ENCODE assay signal across 7 mouse cellular contexts in the genomic region with DNA sequence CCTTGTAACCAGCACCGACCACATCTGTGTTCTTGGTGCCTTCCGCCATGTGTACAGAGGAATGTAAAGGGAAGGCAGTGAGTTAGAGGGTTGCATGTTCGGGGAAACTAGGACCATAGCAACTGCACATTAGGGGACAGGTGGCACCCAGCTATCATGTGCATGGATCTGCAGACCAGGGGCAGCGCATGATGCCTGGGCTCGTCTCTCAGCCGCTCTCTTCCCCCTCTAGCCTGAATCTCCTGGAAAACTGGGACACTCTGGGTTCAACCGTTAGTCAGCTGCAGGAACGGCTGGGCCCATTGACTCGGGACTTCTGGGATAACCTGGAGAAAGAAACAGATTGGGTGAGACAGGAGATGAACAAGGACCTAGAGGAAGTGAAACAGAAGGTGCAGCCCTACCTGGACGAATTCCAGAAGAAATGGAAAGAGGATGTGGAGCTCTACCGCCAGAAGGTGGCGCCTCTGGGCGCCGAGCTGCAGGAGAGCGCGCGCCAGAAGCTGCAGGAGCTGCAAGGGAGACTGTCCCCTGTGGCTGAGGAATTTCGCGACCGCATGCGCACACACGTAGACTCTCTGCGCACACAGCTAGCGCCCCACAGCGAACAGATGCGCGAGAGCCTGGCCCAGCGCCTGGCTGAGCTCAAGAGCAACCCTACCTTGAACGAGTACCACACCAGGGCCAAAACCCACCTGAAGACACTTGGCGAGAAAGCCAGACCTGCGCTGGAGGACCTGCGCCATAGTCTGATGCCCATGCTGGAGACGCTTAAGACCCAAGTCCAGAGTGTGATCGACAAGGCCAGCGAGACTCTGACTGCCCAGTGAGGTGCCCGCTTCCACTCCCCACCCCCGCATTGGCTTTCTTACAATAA. TPM values are rescaled to one million over a fixed set of nuclear protein-coding genes. Genes with fewer than 3 reads are reported as not detected.
DNase-seq lines count a peak whose midpoint lies in the region; ATAC-seq and TF ChIP-seq lines count a peak whose summit lies in the region.

No protein-coding gene starts in this region.

- H3K9ac ChIP-seq in midbrain, embryonic 12.5 days (replicated peaks), result peak overlapping the region; percentile 56

- H3K4me3 ChIP-seq in midbrain, embryonic 12.5 days, result peak overlapping the region; percentile 47
- H3K4me3 ChIP-seq in spleen, adult 2 months (ENCODE audit: extremely low read depth, insufficient read depth, insufficient read length), result peak overlapping the region; percentile 31; the same call in 1 of the 2 replicates

- WGBS in midbrain, embryonic 12.5 days, result 16% methylated on average over 37 of the region's 37 CpGs
- WGBS in spleen, adult 2 months, result 18% methylated on average over 37 of the region's 37 CpGs

- peaks cover 7% of the 10 kb centered on the region; the same call in 1 of the 2 replicates for H3K4me1 ChIP-seq in midbrain, embryonic 12.5 days
- H3K4me1 ChIP-seq in spleen, adult 2 months (ENCODE audit: control insufficient read depth, insufficient read depth, insufficient read length), result peaks cover 4% of the 10 kb centered on the region; the same call in 1 of the 2 replicates

- no peaks in the 10 kb centered on the region for H3K9me3 ChIP-seq in midbrain, embryonic 12.5 days

- no peak overlapping the region for H3K27ac ChIP-seq in midbrain, embryonic 12.5 days (replicated peaks)
- no peak overlapping the region for H3K27ac ChIP-seq in spleen, adult 2 months (ENCODE audit: insufficient read depth, low read length)

- TF ChIP-seq POLR2A in spleen, adult 2 months (IDR thresholded peaks at IDR 0.05; ENCODE audit: low read depth, low read length), result no peak

- intact Hi-C loops in left cerebral cortex, postnatal 4 days (cut with DNase I), result no loop called here

- peak overlapping the region; percentile 74 for H3K4me2 ChIP-seq in midbrain, embryonic 12.5 days (replicated peaks)

- DNase-seq in adrenal gland, adult 8-10 months, result peak; percentile 75
- DNase-seq in embryo, embryonic 11.5 days (ENCODE audit: low read depth, low spot score), result peak; percentile 78
- DNase-seq in heart, adult 11 months, result peak; percentile 97
- DNase-seq in kidney, adult 11 months, result peak; percentile 90
- peak; percentile 83 for DNase-seq in left cerebral cortex, postnatal 4 days
- peak; percentile 5 to 19 for DNase-seq in spleen, adult 2 months (ENCODE audit: low read depth in 1 of 2, low spot score in 2 of 2)

- peak; percentile 43; the same call in 1 of the 2 replicates for TF ChIP-seq CTCF in spleen, adult 2 months (IDR thresholded peaks at IDR 0.05; ENCODE audit: extremely low read depth, insufficient read depth, insufficient read length, insufficient replicate concordance)

- H3K36me3 ChIP-seq in midbrain, embryonic 12.5 days, result no peaks in the 10 kb centered on the region
- no peaks in the 10 kb centered on the region for H3K36me3 ChIP-seq in spleen, adult 2 months (ENCODE audit: control insufficient read depth, insufficient read depth, low read length)

- H3K27me3 ChIP-seq in midbrain, embryonic 12.5 days, result peaks cover 33% of the 10 kb centered on the region
- no peaks in the 10 kb centered on the region for H3K27me3 ChIP-seq in spleen, adult 2 months (ENCODE audit: control insufficient read depth, insufficient read depth, low read length)

- ATAC-seq in midbrain, embryonic 12.5 days (ENCODE audit: low FRiP score, low read depth), result peak; percentile 88

RNA-seq across cellular contexts. Expression of a gene that starts 1.4 kb away (rescaled TPM):
- total RNA-seq in adrenal gland, adult 8-10 months (2022), result 1 to 10 TPM in 3 of 4 experiments, not detected in 1; 1.2 to 3.5 (median 1.5) TPM
- 1 to 10 TPM in 1 of 2 experiments, not detected in 1; 1.4 TPM for total RNA-seq in left cerebral cortex, postnatal 4 days (2021)
- 1.3 and 6.7 TPM in 2 replicates for polyA plus RNA-seq in midbrain, embryonic 12.5 days (2016; fragmentation: Nextera tagmentation; extraction: Ambion mirVana)
- 0.22 and 0.42 TPM in 2 replicates for polyA plus RNA-seq in spleen, adult 2 months (2012; rRNA removed)

RNA-seq across cellular contexts. Expression of a gene that starts 5.6 kb away (rescaled TPM):
- total RNA-seq in adrenal gland, adult 8-10 months (2022), result 1 to 10 TPM in 3 of 4 experiments, not detected in 1; 1.5 to 4.7 (median 4.2) TPM
- not detected for total RNA-seq in left cerebral cortex, postnatal 4 days (2021)
- not detected in 2 replicates for polyA plus RNA-seq in midbrain, embryonic 12.5 days (2016; fragmentation: Nextera tagmentation; extraction: Ambion mirVana)
- 0.44 and 0.45 TPM in 2 replicates for polyA plus RNA-seq in spleen, adult 2 months (2012; rRNA removed)

RNA-seq across cellular contexts. Expression of a gene that starts 10.7 kb away (rescaled TPM):
- total RNA-seq in adrenal gland, adult 8-10 months (2022), result under 1 TPM in 1 of 4 experiments, not detected in 3; 0.16 TPM
- not detected for total RNA-seq in left cerebral cortex, postnatal 4 days (2021)
- 0.94 TPM in 1 of 2 replicates, not detected in the other for polyA plus RNA-seq in midbrain, embryonic 12.5 days (2016; fragmentation: Nextera tagmentation; extraction: Ambion mirVana)
- polyA plus RNA-seq in spleen, adult 2 months (2012; rRNA removed), result 0.31 and 0.33 TPM in 2 replicates

RNA-seq across cellular contexts. Expression of a gene that starts 38.6 kb away (rescaled TPM):
- under 1 TPM in 2 of 4 experiments, not detected in 2; 0.10 to 0.41 TPM for total RNA-seq in adrenal gland, adult 8-10 months (2022)
- not detected for total RNA-seq in left cerebral cortex, postnatal 4 days (2021)
- polyA plus RNA-seq in midbrain, embryonic 12.5 days (2016; fragmentation: Nextera tagmentation; extraction: Ambion mirVana), result not detected in 2 replicates
- 0.08 and 0.15 TPM in 2 replicates for polyA plus RNA-seq in spleen, adult 2 months (2012; rRNA removed)

RNA-seq across cellular contexts. Expression of a gene that starts 43.1 kb away (rescaled TPM):
- 10 to 100 TPM; 42.2 to 44.5 (median 42.9) TPM for total RNA-seq in adrenal gland, adult 8-10 months (2022)
- total RNA-seq in left cerebral cortex, postnatal 4 days (2021), result 10 to 100 TPM; 47.2 to 48.1 TPM
- polyA plus RNA-seq in midbrain, embryonic 12.5 days (2016; fragmentation: Nextera tagmentation; extraction: Ambion mirVana), result 58.3 and 63.2 TPM in 2 replicates
- 19.4 and 24.9 TPM in 2 replicates for polyA plus RNA-seq in spleen, adult 2 months (2012; rRNA removed)

Comparison
In these comparisons a context has a peak if more than half of its experiments do, and no peak if none do; other contexts are left out.
1. DNase-seq: peak in every context shown above with its lines; median percentile 97 in heart, adult 11 months; 90 in kidney, adult 11 months; 83 in left cerebral cortex, postnatal 4 days; 78 in embryo, embryonic 11.5 days; 75 in adrenal gland, adult 8-10 months; 12 in spleen, adult 2 months.